Mouse (Mus musculus): Measurements from ENCODE around the gene Wdr54. TPM values are rescaled to one million over a fixed set of nuclear protein-coding genes. Genes with fewer than 3 reads are reported as not detected.

Wdr54 gene
- 0.80 and 0.89 TPM in 2 replicates for polyA plus RNA-seq (2012; rRNA removed)

GRCm38 (mm10) chr6:83156259-83156684 is at the start of gene Wdr54, which contains the start of gene 1700003E16Rik:
Gene Wdr54, minus strand, starts transcription at chr6:83156397.
Gene 1700003E16Rik, plus strand, starts transcription at chr6:83156404.
- WGBS, result 4% methylated on average over 32 of the region's 32 CpGs
- Histone ChIP-seq H3K4me3 (ENCODE audit: control insufficient read depth, insufficient read depth, low read length) (peak within 1 kb of the TSS; percentile 42), H3K27me3 (ENCODE audit: control insufficient read depth, insufficient read depth, low read length) (peaks cover 3% of the 10 kb centered on the region; the same call in 1 of the 2 replicates), H3K36me3 (ENCODE audit: control insufficient read depth, insufficient read depth, low read length) (no peaks in the 10 kb centered on the region), H3K4me1 (replicated peaks; ENCODE audit: control insufficient read depth, insufficient read depth, low read length) (peaks cover 7% of the 10 kb centered on the region), H3K27ac (ENCODE audit: control insufficient read depth, insufficient read depth, low read length) (no peak within 1 kb of the TSS)
- TF ChIP-seq POLR2A (IDR thresholded peaks at IDR 0.05; ENCODE audit: control insufficient read depth, extremely low read depth, insufficient read depth, low read length, poor library complexity), result no peak
- TF ChIP-seq CTCF (IDR thresholded peaks at IDR 0.05; ENCODE audit: borderline replicate concordance, control insufficient read depth, extremely low read depth, insufficient read depth, low read length, poor library complexity), result no peak
- DNase-seq, result peak; percentile 39

DNA sequence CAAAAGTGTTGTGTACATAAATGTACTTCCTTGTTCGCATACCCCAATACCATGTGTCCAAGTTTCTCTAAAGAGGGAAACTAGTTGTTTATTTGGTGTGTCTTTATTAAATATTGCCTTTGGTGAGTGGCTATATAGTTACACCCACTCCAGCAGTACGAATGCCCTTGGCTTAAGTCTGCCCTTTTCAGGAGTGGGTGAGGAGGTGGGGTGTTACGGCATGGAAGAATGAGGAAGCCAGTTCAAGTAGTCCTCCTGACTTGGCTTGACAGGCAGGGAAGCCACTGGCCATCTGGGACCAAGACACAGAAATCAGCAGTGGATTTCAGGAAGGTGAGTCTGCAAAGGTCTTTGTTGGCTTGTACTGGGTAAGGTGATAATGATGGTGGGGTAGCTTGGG is 49.7 kb upstream of the Wdr54 start:
- Histone ChIP-seq H3K4me1 (replicated peaks; ENCODE audit: control insufficient read depth, insufficient read depth, low read length) (no peaks in the 10 kb centered on the region), H3K4me3 (ENCODE audit: control insufficient read depth, insufficient read depth, low read length) (no peak overlapping the region), H3K36me3 (ENCODE audit: control insufficient read depth, insufficient read depth, low read length) (no peaks in the 10 kb centered on the region), H3K27ac (ENCODE audit: control insufficient read depth, insufficient read depth, low read length) (no peak overlapping the region), H3K27me3 (ENCODE audit: control insufficient read depth, insufficient read depth, low read length) (no peaks in the 10 kb centered on the region)
- TF ChIP-seq POLR2A (IDR thresholded peaks at IDR 0.05; ENCODE audit: control insufficient read depth, extremely low read depth, insufficient read depth, low read length, poor library complexity) (no peak), CTCF (IDR thresholded peaks at IDR 0.05; ENCODE audit: borderline replicate concordance, control insufficient read depth, extremely low read depth, insufficient read depth, low read length, poor library complexity) (no peak)
- 92% methylated on average over 3 of the region's 3 CpGs for WGBS
- no peak for DNase-seq

- Histone ChIP-seq H3K4me3 (ENCODE audit: control insufficient read depth, insufficient read depth, low read length) (no peak overlapping the region), H3K27ac (ENCODE audit: control insufficient read depth, insufficient read depth, low read length) (no peak overlapping the region), H3K27me3 (ENCODE audit: control insufficient read depth, insufficient read depth, low read length) (no peaks in the 10 kb centered on the region), H3K4me1 (replicated peaks; ENCODE audit: control insufficient read depth, insufficient read depth, low read length) (no peaks in the 10 kb centered on the region), H3K36me3 (ENCODE audit: control insufficient read depth, insufficient read depth, low read length) (no peaks in the 10 kb centered on the region)
- WGBS, result 97% methylated on average over 4 of the region's 4 CpGs
- TF ChIP-seq CTCF (IDR thresholded peaks at IDR 0.05; ENCODE audit: borderline replicate concordance, control insufficient read depth, extremely low read depth, insufficient read depth, low read length, poor library complexity), result no peak
- TF ChIP-seq POLR2A (IDR thresholded peaks at IDR 0.05; ENCODE audit: control insufficient read depth, extremely low read depth, insufficient read depth, low read length, poor library complexity), result no peak
- DNase-seq, result no peak
Measured at GRCm38 (mm10) chr6:83203320-83203719, 47.1 kb upstream of the Wdr54 start.

- no peaks in the 10 kb centered on the region; the same call in 1 of the 2 replicates for H3K4me1 ChIP-seq (replicated peaks; ENCODE audit: control insufficient read depth, insufficient read depth, low read length)
- H3K27ac ChIP-seq (ENCODE audit: control insufficient read depth, insufficient read depth, low read length), result no peak overlapping the region
- TF ChIP-seq POLR2A (IDR thresholded peaks at IDR 0.05; ENCODE audit: control insufficient read depth, extremely low read depth, insufficient read depth, low read length, poor library complexity) (no peak), CTCF (IDR thresholded peaks at IDR 0.05; ENCODE audit: borderline replicate concordance, control insufficient read depth, extremely low read depth, insufficient read depth, low read length, poor library complexity) (no peak)
- H3K27me3 ChIP-seq (ENCODE audit: control insufficient read depth, insufficient read depth, low read length), result no peaks in the 10 kb centered on the region
- peaks cover 23% of the 10 kb centered on the region for H3K36me3 ChIP-seq (ENCODE audit: control insufficient read depth, insufficient read depth, low read length)
- DNase-seq, result no peak
- 91% methylated on average over 15 of the region's 15 CpGs for WGBS
- H3K4me3 ChIP-seq (ENCODE audit: control insufficient read depth, insufficient read depth, low read length), result no peak overlapping the region
Measured at GRCm38 (mm10) chr6:83197345-83198004, 41.3 kb upstream of the Wdr54 start.

DNA sequence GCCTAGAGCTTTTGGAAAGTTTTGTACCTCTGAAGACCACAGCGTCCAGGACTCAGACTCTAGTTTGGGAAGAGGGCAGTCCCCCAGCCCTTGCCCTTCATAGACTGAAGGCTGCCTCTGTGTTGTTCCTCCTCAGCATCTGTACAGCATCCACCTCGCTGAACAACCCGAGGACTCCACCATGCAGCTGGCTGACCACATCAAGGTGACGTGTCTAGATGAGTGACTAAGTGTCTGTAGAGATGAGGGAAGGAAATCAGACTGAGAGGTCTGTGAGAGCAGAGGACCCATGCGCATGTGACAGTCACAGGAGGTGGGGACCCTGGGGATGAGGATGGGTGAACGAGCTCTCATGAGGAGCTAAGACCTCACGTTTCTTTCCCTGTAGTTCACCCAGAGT is 37.4 kb upstream of the Wdr54 start:
- peak; percentile 31 for DNase-seq
- Histone ChIP-seq H3K36me3 (ENCODE audit: control insufficient read depth, insufficient read depth, low read length) (peaks cover 49% of the 10 kb centered on the region), H3K27me3 (ENCODE audit: control insufficient read depth, insufficient read depth, low read length) (no peaks in the 10 kb centered on the region), H3K27ac (ENCODE audit: control insufficient read depth, insufficient read depth, low read length) (no peak overlapping the region), H3K4me3 (ENCODE audit: control insufficient read depth, insufficient read depth, low read length) (no peak overlapping the region), H3K4me1 (replicated peaks; ENCODE audit: control insufficient read depth, insufficient read depth, low read length) (no peaks in the 10 kb centered on the region; the same call in 1 of the 2 replicates)
- no peak for TF ChIP-seq POLR2A (IDR thresholded peaks at IDR 0.05; ENCODE audit: control insufficient read depth, extremely low read depth, insufficient read depth, low read length, poor library complexity)
- no peak for TF ChIP-seq CTCF (IDR thresholded peaks at IDR 0.05; ENCODE audit: borderline replicate concordance, control insufficient read depth, extremely low read depth, insufficient read depth, low read length, poor library complexity)
- WGBS, result 22% methylated on average over 7 of the region's 7 CpGs

- WGBS, result 93% methylated on average over 2 of the region's 2 CpGs
- peaks cover 25% of the 10 kb centered on the region for H3K36me3 ChIP-seq (ENCODE audit: control insufficient read depth, insufficient read depth, low read length)
- no peak for DNase-seq
Measured at GRCm38 (mm10) chr6:83186946-83187345, 30.7 kb upstream of the Wdr54 start.

More at GRCm38 (mm10) chr6:83186946-83187345, 30.7 kb upstream of the Wdr54 start:
- no peak for TF ChIP-seq CTCF (IDR thresholded peaks at IDR 0.05; ENCODE audit: borderline replicate concordance, control insufficient read depth, extremely low read depth, insufficient read depth, low read length, poor library complexity)
- no peak for TF ChIP-seq POLR2A (IDR thresholded peaks at IDR 0.05; ENCODE audit: control insufficient read depth, extremely low read depth, insufficient read depth, low read length, poor library complexity)
- Histone ChIP-seq H3K4me1 (replicated peaks; ENCODE audit: control insufficient read depth, insufficient read depth, low read length) (peaks cover 6% of the 10 kb centered on the region), H3K27me3 (ENCODE audit: control insufficient read depth, insufficient read depth, low read length) (no peaks in the 10 kb centered on the region), H3K27ac (ENCODE audit: control insufficient read depth, insufficient read depth, low read length) (no peak overlapping the region), H3K4me3 (ENCODE audit: control insufficient read depth, insufficient read depth, low read length) (no peak overlapping the region)

All from thymus, adult 2 months (tissue).